Mouse (Mus musculus) heart, postnatal 0 days (tissue): ENCODE data around the gene Camk2b.

Experiments
- CTCF ChIP-seq: IDR thresholded peaks from 2 replicates; pipeline ENCODE4 v1.5.1; 2016; ENCODE audit warnings: antibody characterized with exemption, control low read depth, low read depth
- EP300 ChIP-seq: IDR thresholded peaks from 2 replicates; pipeline ENCODE4 v1.6.1; 2016; ENCODE audit warnings: antibody characterized with exemption, low read depth

DNA sequence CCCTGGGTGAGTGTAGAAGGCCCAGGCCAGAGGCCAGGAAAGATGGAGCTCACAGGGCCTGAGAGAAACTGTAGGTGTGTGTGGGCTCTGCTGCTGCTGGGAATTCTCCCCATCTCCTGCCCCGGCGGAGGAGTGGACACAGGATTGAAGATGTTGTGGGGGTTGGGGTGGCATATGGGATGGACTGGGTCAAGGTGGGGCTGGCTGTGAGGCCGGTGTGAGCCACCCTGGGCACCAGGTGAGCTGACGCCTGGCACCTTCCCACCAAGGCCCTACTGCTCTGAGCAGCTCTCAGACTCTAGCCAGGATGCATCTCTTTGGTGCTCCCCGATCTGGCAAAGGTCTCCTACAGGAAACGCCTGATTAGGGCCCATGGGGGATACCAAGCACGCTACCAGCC is 84.8 kb downstream of the Camk2b start:
- TF ChIP-seq CTCF (no peak), EP300 (no peak)
